Mouse (Mus musculus) bone marrow, adult 2 months (tissue): ENCODE results near the gene Traf5. TPM values are rescaled to one million over a fixed set of nuclear protein-coding genes. Genes with fewer than 3 reads are reported as not detected.

Experiments
- H3K27ac ChIP-seq: fragments of 200-500 bp; 2 replicates; pipeline ENCODE4 v1.5.1; 2012; ENCODE audit warnings: low read depth, mild to moderate bottlenecking, control low read depth, inconsistent platforms, low read length; ENCODE audit not compliant: control insufficient read depth, poor library complexity, insufficient read depth
- H3K4me1 ChIP-seq: fragments of 200-500 bp; 2 replicates; pipeline ENCODE4 v1.6.1; 2011; ENCODE audit warnings: low read length; ENCODE audit not compliant: control insufficient read depth, insufficient read depth
- H3K4me3 ChIP-seq: fragments of 200-500 bp; replicated peaks from 2 replicates; pipeline ENCODE3; 2011; ENCODE audit warnings: mild to moderate bottlenecking, low read depth, low read length, control low read depth; ENCODE audit not compliant: control insufficient read depth
- CTCF ChIP-seq: fragments of 200-500 bp; IDR thresholded peaks from 2 replicates; pipeline ENCODE4 v1.5.1; 2011; ENCODE audit warnings: low read length, control low read depth; ENCODE audit not compliant: control insufficient read depth, insufficient read depth
- POLR2A ChIP-seq: fragments of 200-500 bp; IDR thresholded peaks from 2 replicates; pipeline ENCODE4 v1.6.1; 2011; ENCODE audit warnings: low read depth, mild to moderate bottlenecking, control low read depth, low read length, borderline replicate concordance; ENCODE audit not compliant: control insufficient read depth
- WGBS: fragments of 180-500 bp; shearing (Covaris S2); methylation state at CpG from one replicate; pipeline ENCODE4 v1.1.7; 2018; 5-methylcytosine and 5-hydroxymethylcytosine counted together
- polyA plus RNA-seq: library from polyadenylated mRNA; stranded (reverse); fragments of >200 nt; gene quantifications from 2 replicates; pipeline ENCODE4 v1.2.4, GENCODE M21; 2011; ENCODE audit warnings: low replicate concordance; ENCODE audit not compliant: missing spikeins, insufficient read depth, insufficient read length

The Traf5 gene
- polyA plus RNA-seq, 1 experiment, result 35.4 TPM

DNA sequence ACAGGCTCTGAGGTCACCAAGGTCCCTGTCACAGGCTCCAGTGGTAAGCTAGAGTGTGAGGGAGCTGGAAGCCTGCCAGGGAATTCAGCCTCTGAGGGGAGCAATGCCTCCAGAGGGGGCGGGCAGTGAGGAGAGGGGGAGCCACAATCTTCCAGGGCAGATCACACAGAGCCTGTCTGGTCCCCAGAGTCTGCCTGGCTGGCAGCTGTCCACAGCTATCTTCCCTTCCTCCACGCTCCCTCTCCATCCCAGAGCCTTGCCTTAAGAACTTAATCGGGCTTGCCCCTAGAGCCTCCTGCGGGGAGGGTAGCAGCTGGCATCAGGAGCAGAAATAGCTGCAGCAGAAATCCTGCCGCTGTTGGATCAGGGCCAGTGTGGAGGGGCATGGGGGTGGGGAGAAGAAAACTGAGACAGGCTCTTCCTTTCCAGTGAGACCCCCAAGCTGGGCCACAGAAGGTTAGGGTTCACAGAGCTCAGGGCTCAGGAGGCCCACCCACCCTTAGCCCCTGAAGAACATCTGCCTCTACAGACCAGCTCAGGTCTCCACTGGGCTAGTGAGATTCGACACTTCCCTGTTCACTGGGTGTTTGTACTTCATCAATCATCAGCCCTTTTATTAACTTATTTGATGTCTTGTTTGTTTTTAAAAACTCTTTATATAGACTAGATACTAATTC lies 110.8 kb downstream of the Traf5 start:
- H3K27ac ChIP-seq, result no peak overlapping the region
- 56% methylated on average over 6 of the region's 6 CpGs for WGBS
- H3K4me3 ChIP-seq, result no peak overlapping the region
- TF ChIP-seq POLR2A, result no peak
- TF ChIP-seq CTCF, result no peak
- no peaks in the 10 kb centered on the region for H3K4me1 ChIP-seq

DNA sequence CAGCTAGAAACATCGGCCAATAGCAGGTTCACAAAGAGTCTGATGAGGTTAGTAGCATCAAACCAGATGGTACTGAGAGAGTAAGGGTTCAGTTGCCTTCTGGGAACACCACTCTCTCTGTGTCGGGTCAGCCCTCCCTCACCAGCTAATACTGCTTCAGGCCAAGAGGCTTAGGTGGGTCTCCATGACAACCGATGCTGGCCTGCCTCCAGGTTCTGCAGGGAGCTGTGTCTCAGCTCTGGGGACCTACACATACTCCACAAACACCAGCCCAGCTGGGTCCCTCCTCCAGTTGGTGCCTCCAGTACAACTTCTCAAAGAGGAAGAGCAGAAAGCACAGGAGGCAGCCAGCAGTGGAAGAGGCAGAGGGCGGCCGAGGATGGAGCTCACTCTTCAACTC lies 115.2 kb downstream of the Traf5 start, which contains the start of gene Rd3:
TSS of gene Rd3 (plus strand) at position 184 of the 400 bp plus-strand sequence.
- no peak for TF ChIP-seq POLR2A
- no peak for TF ChIP-seq CTCF
- Histone ChIP-seq H3K4me3 (no peak within 1 kb of the TSS), H3K27ac (no peak within 1 kb of the TSS), H3K4me1 (no peaks in the 10 kb centered on the region)
- WGBS, result 44% methylated on average over 5 of the region's 5 CpGs

DNA sequence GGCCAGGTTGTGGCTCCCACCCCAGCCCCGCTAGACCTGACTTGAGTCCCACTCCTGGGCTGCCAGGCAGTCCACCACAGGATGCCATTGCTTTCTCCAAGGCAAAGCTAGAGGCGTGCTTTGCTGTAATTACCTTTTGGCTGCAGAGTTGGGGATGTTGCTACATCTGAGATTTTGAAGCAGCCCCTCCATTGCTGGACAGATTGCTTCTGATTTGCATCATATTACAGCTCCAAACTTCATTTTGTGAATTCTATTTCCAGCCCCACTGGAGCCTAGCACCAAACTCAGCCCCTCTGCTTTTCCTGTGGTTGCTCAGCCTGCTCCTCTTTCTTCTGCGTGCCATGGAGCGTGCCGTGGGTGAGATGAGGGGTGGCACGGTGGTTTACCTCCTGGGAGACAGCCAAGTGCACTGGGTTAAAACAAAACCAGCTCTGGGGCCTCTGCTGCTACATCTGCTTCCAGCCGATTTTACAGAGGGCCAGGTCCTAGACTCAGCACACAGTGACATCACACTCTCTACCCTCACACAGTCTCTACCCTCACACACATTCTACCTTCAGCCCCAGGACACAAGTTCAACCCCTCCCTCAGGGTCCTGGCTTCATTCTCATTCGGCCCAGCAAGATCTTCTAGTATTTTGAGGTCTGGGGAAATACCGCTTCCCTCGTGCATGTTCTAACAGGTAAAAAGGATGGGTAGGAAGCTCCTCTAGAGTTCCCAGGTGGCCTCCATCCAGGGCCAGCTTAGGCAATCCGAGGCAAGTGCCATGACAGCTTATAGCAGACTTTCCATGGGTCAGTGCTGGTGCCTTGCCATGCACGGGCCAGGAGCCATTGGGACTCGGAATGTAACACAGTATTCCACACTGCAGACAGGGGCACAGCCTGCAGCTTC lies 117.6 kb downstream of the Traf5 start:
- no peak overlapping the region for H3K27ac ChIP-seq
- H3K4me3 ChIP-seq, result no peak overlapping the region
- TF ChIP-seq CTCF, result no peak
- TF ChIP-seq POLR2A, result no peak
- 38% methylated on average over 13 of the region's 13 CpGs for WGBS
- no peaks in the 10 kb centered on the region for H3K4me1 ChIP-seq

DNA sequence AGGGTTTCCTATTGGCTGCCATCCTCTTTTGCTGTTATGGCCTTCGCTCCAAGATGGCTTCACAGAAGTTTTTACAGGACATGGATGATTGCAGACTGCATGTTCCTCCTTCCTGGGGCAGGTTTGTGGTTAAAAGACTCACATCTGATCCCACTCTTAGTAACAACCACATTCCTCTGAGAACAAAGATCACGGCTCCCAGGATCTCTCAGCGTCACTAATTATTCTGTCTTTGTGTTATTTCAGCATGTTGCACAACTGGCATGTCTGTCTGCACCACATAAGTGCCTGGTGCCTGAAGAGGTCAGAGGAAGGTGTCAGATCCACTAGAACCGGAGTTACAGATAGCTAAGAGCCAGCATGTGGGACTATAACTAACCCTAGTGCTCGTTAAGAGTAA lies 122.4 kb downstream of the Traf5 start:
- no peak overlapping the region for H3K27ac ChIP-seq

DNA sequence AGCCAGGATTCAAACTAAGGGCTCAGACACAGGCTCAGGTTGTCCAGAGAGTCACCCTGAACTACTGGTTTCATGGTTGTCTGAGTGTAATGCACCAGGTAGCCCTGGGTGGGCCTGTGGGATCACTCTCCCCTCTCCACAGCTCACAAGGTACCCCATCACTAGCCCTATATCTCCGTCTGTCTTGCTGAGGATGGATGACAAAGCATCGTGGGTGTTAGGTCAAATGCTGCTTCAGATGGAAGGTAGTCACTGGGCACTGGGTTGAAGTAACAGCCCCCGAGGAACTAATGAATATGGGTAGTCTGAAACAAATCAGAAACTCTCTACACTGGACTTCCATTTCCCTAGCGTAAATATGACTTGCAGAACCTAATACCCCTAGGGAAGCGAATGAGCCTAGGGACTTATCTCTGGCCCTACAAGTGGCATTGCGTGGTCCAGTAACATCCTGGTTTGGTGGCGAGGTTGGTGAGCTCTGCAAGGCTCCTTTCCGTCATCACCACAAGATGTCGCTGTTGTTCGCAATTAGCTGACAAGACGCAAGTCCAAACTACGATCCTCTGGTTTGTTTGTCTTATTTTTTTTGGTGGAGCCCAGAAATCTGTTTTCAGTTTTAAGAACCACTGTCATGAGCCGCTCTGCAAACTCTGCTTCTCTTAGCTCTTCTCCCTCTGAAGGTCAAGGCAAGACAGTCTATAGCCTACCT lies 127.4 kb downstream of the Traf5 start:
- no peak overlapping the region for H3K4me3 ChIP-seq
- TF ChIP-seq POLR2A (no peak), CTCF (peak; percentile 94)
- no peaks in the 10 kb centered on the region; the same call in 1 of the 2 replicates for H3K4me1 ChIP-seq
- H3K27ac ChIP-seq, result no peak overlapping the region
- 13% methylated on average over 13 of the region's 13 CpGs for WGBS

More for the DNA sequence above, 122.4 kb downstream of the Traf5 start:
- TF ChIP-seq POLR2A, result no peak
- no peak for TF ChIP-seq CTCF
- H3K4me3 ChIP-seq, result no peak overlapping the region
- H3K4me1 ChIP-seq, result no peaks in the 10 kb centered on the region
- WGBS, result 76% methylated on average over 5 of the region's 5 CpGs

DNA sequence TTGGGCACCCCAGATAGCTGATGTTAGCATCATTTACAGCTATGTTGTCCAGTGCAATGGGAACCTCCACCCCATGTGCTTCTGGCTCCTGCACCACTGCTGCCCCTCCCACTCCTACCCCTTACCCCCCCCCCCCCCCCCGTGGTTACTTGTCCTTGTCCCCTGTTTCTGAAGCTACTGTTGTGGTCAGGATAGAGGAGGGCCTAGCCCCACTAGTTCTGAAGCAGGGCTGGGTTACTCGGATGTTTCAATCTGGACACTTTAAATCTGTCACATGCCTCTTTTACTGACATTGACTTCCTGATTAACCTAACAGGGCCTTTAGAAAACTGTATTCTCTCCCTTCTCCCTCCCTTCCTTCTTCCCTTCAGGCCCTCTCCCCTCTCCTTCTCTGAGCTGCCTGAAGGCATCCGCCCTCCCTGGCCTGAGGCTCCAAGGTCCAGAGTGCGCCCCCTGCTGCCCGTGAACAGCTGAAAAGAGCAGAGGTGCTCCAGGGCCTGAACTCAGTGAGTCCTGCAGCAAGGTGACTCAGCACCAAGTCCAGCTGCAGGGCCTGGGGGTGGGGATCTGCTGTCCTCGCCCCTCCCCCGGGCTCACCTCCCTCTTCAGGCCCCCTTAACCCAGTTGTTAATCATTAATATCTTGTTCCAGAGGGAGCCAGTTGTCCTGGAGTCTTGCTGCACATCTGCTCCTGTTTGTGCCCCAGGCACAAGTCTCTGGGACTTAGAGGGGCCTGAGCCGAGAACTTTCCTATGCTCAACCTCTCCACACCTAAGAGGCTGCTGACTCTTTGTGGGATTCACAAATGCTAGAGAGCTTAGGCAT lies 128.2 kb downstream of the Traf5 start:
- no peak overlapping the region for H3K4me3 ChIP-seq
- 20% methylated on average over 8 of the region's 8 CpGs for WGBS
- no peaks in the 10 kb centered on the region; the same call in 1 of the 2 replicates for H3K4me1 ChIP-seq
- TF ChIP-seq CTCF, result peak; percentile 89
- no peak for TF ChIP-seq POLR2A
- no peak overlapping the region; the same call in 1 of the 2 replicates for H3K27ac ChIP-seq

DNA sequence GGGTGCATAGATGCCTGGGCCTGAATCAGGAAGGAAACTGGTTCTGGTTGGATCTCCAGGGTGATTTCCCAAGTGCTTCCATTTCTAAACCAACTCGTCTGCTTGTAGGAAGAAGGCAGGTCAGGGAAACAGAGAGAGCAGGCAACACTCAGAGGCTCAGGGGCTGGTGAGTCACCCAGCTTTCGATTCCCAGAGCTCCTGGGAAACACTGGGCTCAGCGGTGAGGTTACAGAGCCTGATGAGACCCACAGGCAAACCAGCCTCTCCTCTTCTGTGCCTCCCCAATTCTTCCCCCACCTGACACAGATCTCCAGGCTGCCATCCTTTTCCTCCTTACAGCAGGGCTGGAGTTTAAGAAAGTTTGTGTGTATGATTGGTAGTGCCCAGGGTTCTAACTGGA lies 128.9 kb downstream of the Traf5 start:
- WGBS, result 68% methylated on average over 3 of the region's 3 CpGs
- no peak overlapping the region for H3K4me3 ChIP-seq
- H3K4me1 ChIP-seq, result peaks cover 2% of the 10 kb centered on the region; the same call in 1 of the 2 replicates
- no peak overlapping the region for H3K27ac ChIP-seq
- TF ChIP-seq CTCF, result no peak
- no peak for TF ChIP-seq POLR2A
